ENCODE assay signal across 29 mouse cellular contexts in the genomic region with DNA sequence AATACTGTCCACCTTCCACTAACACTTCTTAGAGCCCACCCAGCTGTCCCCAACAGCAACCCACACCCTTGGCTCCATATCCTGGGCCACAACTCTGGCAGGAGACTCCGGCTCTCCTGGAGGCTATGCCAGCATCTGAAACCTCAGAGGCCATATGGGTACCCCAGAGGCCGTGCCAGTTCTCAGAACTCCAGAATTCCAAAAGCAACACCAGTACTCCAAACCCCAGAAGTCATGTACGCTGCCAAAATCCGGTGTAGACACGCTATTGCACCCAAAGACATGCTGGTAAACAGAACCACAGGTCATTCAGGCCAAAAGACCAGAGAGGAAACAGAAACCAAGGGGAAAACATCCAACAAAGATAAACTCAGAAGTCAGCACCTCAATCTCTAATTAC.
DNase-seq lines count a peak whose midpoint lies in the region; ATAC-seq and TF ChIP-seq lines count a peak whose summit lies in the region.
"Had no signal": no experiment of that assay in that cellular context is flagged by ENCODE, and none has a peak within 500 bp of the region (broad histone marks: within the 10 kb centered on the region; RNA-seq: fewer than 3 reads in every experiment).

No protein-coding gene starts in this region.

- no peak overlapping the region for H3K4me2 ChIP-seq in liver, postnatal 0 days (ENCODE audit: low read depth, low read length)
- H3K4me2 ChIP-seq: embryonic facial prominence, embryonic 15.5 days; heart, embryonic 12.5 days; limb, embryonic 15.5 days; liver, embryonic 15.5 days; neural tube, embryonic 13.5 days had no signal

- no peak for TF ChIP-seq POLR2A in liver, adult 2 months (IDR thresholded peaks at IDR 0.05; ENCODE audit: extremely low read depth, insufficient read depth, low read length)

- peak; percentile 40 for DNase-seq in liver, adult 2 months (ENCODE audit: extremely low read depth, low read depth, low spot score)
- DNase-seq in liver, postnatal 0 days = no peak
- DNase-seq in cerebellum, adult 11 months = peak; percentile 82
- peak; percentile 92 for DNase-seq in cerebellum, adult 9-10 months
- peak; percentile 18 for DNase-seq in fibroblast of lung, adult 2 months (ENCODE audit: low read depth)
- DNase-seq in left cerebral cortex, adult 11 months (ENCODE audit: low spot score) = no peak
- DNase-seq in retina, postnatal 1 day = no peak
- DNase-seq: gastrocnemius, postnatal 25 days; heart, adult 18-20 months; heart, postnatal 10 days; kidney, adult 9 months; kidney, postnatal 36 days; left cerebral cortex, postnatal 4 days; lung, postnatal 4 days; right cerebral cortex, adult 18-20 months; thymus, adult 2 months had no signal

- 71% methylated on average over 5 of the region's 5 CpGs for WGBS in liver, adult 2 months
- WGBS in liver, postnatal 0 days (ENCODE audit: insufficient replicate concordance) = 75% methylated on average over 5 of the region's 5 CpGs

- no peak for TF ChIP-seq CTCF in liver, adult 2 months (IDR thresholded peaks at IDR 0.05; ENCODE audit: low read depth, low read length)
- no peak for TF ChIP-seq CTCF in liver, postnatal 0 days (IDR thresholded peaks at IDR 0.05; ENCODE audit: low read depth)

- no peaks in the 10 kb centered on the region for H3K79me2 ChIP-seq in liver, adult 2 months (ENCODE audit: control insufficient read depth, insufficient read depth, low read length)

- H3K27ac ChIP-seq in liver, adult 2 months (replicated peaks; ENCODE audit: insufficient read depth, low read depth, low read length) = no peak overlapping the region
- no peak overlapping the region for H3K27ac ChIP-seq in liver, postnatal 0 days (ENCODE audit: low read depth)
- H3K27ac ChIP-seq: embryonic facial prominence, embryonic 15.5 days; hindbrain, embryonic 10.5 days; hindbrain, postnatal 0 days; limb, embryonic 15.5 days; liver, embryonic 15.5 days; neural tube, embryonic 13.5 days; stomach, postnatal 0 days had no signal

- H3K9ac ChIP-seq in liver, adult 2 months (ENCODE audit: low read depth, low read length) = no peak overlapping the region
- H3K9ac ChIP-seq in liver, postnatal 0 days (replicated peaks) = no peak overlapping the region
- H3K9ac ChIP-seq: embryonic facial prominence, embryonic 15.5 days; heart, embryonic 12.5 days; limb, embryonic 15.5 days; liver, embryonic 15.5 days; neural tube, embryonic 13.5 days had no signal

- no peak for ATAC-seq in liver, postnatal 0 days
- ATAC-seq: activated CD4-positive, CD25-positive, alpha-beta regulatory T cell, adult 4 months; forebrain, embryonic 16.5 days; hindbrain, postnatal 0 days; intestine, embryonic 16.5 days; midbrain, embryonic 16.5 days had no signal

- H3K4me1 ChIP-seq in liver, adult 2 months (ENCODE audit: control insufficient read depth, insufficient read depth, low read length) = no peaks in the 10 kb centered on the region
- no peaks in the 10 kb centered on the region for H3K4me1 ChIP-seq in liver, postnatal 0 days (ENCODE audit: insufficient read depth)
- H3K4me1 ChIP-seq: embryonic facial prominence, embryonic 15.5 days; heart, embryonic 12.5 days; hindbrain, embryonic 10.5 days; limb, embryonic 15.5 days; liver, embryonic 15.5 days; neural tube, embryonic 13.5 days had no signal

- H3K27me3 ChIP-seq in liver, adult 2 months (ENCODE audit: control insufficient read depth, insufficient read depth, low read length) = no peaks in the 10 kb centered on the region
- H3K27me3 ChIP-seq in liver, postnatal 0 days (ENCODE audit: insufficient read depth, low read length) = no peaks in the 10 kb centered on the region
- H3K27me3 ChIP-seq: embryonic facial prominence, embryonic 15.5 days; heart, embryonic 12.5 days; limb, embryonic 15.5 days; liver, embryonic 15.5 days; neural tube, embryonic 13.5 days had no signal

- H3K9me3 ChIP-seq in liver, postnatal 0 days (ENCODE audit: low read length) = no peaks in the 10 kb centered on the region
- H3K9me3 ChIP-seq: embryonic facial prominence, embryonic 15.5 days; heart, embryonic 12.5 days; hindbrain, embryonic 10.5 days; limb, embryonic 15.5 days; liver, embryonic 15.5 days; neural tube, embryonic 13.5 days had no signal

- TF ChIP-seq EP300 in liver, postnatal 0 days (IDR thresholded peaks at IDR 0.05; ENCODE audit: low read depth) = no peak

- no peak overlapping the region for H3K4me3 ChIP-seq in liver, adult 2 months (ENCODE audit: insufficient read depth, low read depth, low read length)
- no peak overlapping the region for H3K4me3 ChIP-seq in liver, postnatal 0 days (ENCODE audit: low read depth, low read length)
- H3K4me3 ChIP-seq: embryonic facial prominence, embryonic 15.5 days; heart, embryonic 12.5 days; hindbrain, embryonic 10.5 days; limb, embryonic 15.5 days; liver, embryonic 15.5 days; myocyte; neural tube, embryonic 13.5 days had no signal

- H3K36me3 ChIP-seq in liver, adult 2 months (ENCODE audit: control insufficient read depth, insufficient read depth, low read length) = no peaks in the 10 kb centered on the region
- H3K36me3 ChIP-seq in liver, postnatal 0 days (replicated peaks; ENCODE audit: insufficient read depth, low read length) = no peaks in the 10 kb centered on the region
- H3K36me3 ChIP-seq: embryonic facial prominence, embryonic 15.5 days; heart, embryonic 12.5 days; hindbrain, embryonic 10.5 days; limb, embryonic 15.5 days; liver, embryonic 15.5 days had no signal

Comparison
In these comparisons a context has a peak if more than half of its experiments do, and no peak if none do; other contexts are left out.
1. DNase-seq: peak in liver, adult 2 months (single experiment), cerebellum, adult 11 months (single experiment), cerebellum, adult 9-10 months (single experiment) and fibroblast of lung, adult 2 months (single experiment); none in liver, postnatal 0 days (single experiment), left cerebral cortex, adult 11 months (single experiment) and retina, postnatal 1 day (single experiment).